Mouse (Mus musculus): Measurements from ENCODE around the gene Pcca. TPM values are rescaled to one million over a fixed set of nuclear protein-coding genes. Genes with fewer than 3 reads are reported as not detected.
A peak's percentile ranks its signal among the peaks of the same experiment; 100 is the strongest.

Gene Pcca
- total RNA-seq, 2 experiments from 2014 or later: 39.0 to 45.6 TPM

- DNase-seq: no peak
Observed at GRCm38 (mm10) chr14:122837018-122837417, 302.9 kb downstream of the Pcca start.

DNA sequence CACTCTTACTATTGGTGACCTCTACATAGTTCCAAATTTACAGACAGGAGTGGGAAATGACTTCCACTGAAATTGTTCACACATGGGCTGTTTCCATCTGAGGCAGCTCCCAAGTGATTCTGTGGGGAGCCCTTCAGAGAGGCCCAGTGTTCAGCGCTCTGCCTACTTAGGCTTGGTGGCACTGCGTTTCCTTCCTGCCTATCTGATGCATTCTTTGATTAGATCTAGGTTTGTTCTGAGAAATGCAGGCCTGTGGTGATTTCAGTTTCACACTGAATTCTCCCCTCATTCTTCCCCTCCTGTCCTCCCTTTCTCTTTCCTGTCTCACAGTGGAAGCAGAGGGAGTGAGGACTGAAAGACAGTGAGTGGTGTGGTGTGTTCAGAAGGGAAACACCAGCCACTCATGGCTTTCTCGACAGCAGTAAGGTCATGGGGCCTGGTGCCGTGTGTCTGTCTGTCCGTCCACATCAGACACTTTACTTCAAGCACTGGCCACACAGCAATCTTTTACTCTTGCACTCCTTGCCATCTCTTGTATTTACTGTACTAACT, 318.5 kb downstream of the Pcca start:
- DNase-seq: no peak

DNA sequence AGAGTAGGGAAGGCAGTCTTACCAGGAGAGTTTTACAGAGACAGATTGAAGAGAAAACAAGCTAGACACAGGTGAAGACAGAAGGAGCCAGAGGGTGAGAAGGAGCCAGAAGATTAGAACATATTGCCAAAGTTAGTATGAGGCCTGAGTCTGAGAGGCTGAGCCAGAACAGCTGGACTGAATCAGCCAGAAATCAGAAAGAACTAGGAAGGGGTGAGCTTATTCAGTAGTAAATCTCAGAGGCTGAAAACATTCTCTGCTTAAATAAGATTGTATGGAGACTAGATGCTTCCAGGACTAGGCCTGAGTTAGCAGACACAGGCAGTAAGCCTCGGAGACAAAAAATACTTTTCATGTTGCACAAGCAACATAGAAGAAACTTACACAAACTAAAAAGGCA, 325.7 kb downstream of the Pcca start:
- no peak for DNase-seq

DNA sequence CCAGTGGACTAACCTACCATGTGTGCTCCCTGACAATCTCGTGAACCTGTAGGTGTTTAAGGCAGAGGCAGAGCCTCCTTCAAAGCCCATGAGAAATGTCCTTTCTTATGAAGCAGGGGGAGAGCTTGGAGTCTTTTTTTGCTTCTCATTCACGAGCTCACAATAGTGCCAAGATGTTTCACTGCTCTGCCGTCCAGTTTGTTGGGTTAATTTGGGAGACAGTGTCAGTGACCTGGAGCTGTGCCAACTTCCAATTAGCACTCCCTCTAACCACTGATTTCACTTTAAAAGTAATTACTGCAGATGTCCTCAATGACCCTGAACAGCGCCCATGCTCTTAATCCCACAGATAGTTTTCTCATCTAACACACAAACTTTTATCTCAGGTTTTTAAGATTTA, 328.5 kb downstream of the Pcca start:
- no peak for DNase-seq

- no peak for DNase-seq
Observed at GRCm38 (mm10) chr14:122865462-122866129, 331.5 kb downstream of the Pcca start.

DNA sequence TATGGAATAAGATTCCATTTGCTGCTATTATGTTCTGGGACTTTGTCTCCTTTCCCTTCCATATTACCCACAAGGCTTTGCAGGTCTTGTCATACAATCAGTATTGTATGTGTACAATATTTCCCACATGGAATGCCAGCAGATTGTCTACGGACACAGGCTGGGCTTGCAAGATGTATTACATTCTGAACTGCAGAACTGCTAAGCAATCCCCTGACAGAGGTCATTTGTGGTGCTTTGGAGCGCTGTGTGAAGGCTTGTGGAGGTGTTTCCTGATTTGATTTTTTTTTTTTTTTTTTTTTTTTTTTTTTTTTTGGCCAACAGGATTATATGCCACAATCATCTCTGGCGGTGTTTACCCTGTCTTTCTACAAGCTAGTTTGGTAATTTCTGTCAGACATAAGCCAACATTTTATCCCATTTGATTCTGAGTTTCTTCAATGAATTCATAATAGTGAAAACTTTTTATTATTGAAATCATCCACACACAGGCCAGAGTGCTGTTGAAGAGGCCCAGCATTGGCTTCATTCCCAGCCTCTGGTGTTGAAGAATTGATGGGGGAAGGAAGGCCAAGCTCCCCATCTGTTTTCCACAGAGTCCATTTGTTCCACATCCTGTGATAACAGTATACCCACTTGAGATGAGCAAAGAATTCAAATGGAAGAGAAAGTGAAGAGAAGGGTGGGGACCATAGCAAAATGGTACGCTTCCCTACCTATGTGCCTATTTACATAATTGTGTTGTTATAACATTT, 333.6 kb downstream of the Pcca start:
- no peak for DNase-seq

DNA sequence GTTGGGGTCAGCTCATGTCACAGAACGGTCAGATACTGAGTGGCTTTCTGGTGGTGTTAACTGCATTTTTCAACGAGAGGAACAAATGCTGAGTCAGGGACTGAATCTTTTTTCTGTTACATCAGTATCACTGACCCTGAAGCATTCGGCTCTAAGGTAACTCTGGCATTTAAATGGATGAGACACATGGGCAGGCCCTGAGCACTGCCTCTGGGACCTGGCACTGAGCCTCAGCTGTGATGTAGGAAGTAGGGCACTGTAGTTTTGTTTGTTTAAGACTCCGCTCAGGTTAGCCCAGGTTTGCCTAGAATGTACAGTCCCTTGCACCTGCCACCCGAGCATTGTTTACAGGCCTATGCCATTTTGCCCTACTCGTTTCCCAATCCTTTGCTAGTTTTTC, 335.7 kb downstream of the Pcca start:
- DNase-seq: no peak

DNA sequence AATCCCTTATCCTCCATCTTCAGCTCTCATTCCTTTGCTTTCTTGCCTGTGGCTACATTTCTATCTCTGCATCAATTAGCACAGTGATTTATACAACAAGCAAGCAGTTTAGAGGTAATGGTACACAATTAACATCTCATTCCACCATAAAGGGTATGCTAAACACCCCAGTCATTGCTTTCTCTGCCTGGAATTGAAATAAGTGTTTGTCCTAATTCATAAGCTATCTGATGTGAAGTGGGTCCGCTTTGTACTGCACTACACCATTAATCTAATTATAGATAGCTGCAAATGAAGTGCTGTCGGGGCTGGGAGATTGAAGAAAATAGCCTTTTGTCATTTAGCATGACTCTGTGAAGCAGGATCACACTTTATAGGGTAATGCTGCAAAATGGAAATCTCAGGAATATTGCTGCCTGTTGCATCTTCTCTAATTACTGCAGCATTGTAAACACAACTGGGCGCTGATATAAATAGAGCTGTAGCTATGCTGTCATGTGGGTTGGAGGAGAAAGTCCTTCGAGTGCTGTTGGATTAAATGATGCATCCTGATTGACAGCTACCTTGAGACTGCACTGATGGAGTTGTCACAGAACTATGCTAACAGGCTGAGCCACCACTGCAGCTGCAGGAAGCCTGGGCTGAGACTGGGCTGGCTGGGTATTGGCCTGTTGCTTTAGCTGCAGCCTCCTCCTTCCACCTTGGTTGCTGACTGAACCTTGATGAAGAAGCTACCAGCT, 337.9 kb downstream of the Pcca start:
- no peak for DNase-seq

DNA sequence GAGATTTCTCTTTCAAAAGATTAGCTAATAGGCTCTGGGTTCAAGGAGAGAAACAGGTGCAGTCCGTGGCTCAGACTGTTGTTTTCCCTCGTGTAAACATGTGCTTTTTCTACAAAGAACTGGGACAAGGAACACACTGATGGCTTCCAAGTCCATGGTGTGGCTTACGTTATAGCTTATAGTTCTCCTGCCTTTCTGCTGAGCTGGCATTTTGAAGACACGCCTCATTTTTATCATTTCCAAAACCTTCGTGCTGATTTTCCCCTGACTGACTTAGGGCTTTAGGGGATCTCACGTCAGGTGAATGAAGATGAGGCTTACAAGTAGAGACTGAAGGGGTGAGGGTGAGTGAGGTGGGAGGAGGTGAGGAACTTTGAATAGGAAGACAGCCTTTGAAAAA, 338.5 kb downstream of the Pcca start:
- no peak for DNase-seq

DNA sequence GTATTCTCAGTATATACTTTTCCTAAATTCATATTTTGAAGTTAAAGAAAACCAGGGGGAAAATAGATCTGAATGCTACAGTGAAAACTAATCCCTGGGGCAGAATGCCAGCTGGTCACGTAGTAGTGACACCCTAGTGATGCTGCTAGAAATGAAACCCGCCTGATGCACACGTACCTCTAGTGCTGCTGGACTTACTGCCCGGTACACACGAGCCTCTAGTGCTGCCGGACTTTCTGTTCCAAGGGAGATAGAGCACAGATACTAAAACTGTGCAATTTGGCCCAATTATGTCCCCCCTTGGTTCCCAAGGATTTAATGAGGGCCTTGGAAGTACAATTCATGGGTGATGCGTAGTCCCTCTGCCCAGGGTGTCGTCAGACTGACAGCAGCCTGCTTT, 340.9 kb downstream of the Pcca start:
- no peak for DNase-seq

DNA sequence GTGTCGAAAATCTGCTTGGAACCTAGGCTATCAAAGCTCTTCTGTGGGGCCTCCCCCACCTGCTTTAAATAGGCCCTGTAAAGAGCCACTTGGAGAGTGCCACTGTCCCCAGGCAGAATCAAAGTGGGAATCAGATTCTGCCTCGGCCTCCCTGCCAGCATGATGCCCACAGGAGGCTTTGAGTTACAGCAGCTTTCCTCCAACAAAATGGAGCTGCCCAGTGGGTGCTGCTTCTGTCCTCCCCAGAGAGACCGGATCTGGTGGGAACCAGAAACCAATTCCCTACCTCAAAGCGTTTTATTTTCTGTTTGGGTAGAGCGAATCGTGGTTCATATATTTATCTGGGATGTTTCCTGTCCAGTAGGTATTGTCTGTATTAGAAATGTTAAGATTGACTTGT, 341.5 kb downstream of the Pcca start:
- no peak for DNase-seq

DNA sequence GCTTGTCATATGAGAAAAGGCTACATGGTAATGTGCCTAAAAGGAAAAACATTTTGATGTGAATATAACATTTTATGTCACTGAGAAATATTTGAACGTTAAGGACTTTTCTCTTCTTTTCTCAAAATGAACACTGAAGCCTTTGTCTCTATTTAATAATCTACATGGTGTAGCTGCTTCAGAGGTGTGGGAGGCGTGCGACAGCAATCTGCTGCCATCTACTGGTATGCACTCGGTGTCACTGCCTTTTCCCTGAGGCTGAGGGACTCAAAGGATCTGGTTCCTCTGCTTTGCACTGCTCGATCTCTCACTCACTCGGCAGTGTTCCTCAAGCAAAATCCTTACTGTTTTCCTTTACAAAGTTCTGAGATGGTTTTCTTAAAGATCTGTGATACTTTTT, 342.0 kb downstream of the Pcca start:
- peak; percentile 41 for DNase-seq

- DNase-seq: no peak
Observed at GRCm38 (mm10) chr14:122876723-122877122, 342.6 kb downstream of the Pcca start.

DNA sequence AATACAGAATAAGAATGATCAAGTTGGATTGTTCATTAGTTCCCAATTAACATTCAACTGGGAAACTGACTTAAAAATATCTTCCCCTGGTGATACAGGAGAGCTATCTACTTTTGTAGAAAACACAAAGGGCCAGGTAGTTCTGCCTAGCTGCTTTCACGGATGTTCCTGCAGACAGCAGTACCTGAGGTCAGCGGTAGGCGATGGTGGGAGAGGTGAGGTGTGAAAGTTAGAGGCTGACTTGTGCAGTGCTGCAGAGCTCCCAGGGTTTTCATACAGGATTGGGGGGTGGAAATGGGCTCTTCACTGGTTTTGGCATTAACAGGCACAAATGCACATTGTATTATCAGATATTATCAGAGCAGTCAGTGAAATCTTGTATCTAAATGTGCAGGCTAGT, 343.7 kb downstream of the Pcca start:
- DNase-seq: no peak

DNA sequence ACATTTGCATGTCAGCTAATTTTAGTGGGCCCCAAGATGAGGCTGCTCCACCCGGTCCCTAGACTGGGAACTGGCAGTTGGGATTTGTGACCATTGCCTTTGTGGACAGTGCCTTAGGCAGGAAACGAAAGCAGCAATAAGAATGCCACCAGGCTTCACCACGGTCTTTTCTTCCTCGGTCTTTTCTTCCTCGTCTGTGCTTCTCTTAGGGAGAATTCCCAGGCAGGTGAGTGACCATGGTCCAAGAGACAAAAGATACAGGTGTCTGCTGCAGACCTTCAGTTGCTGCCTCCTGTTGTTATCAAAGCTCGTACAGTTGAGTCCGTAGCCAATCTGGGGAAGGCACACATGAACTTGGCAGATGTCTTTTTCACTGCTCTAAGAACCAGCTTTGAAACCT, 346.2 kb downstream of the Pcca start:
- no peak for DNase-seq

- DNase-seq: no peak
Observed at GRCm38 (mm10) chr14:122881699-122882098, 347.6 kb downstream of the Pcca start.

GRCm38 (mm10) chr14:122882201-122882639, 348.1 kb downstream of the Pcca start:
- DNase-seq: no peak

GRCm38 (mm10) chr14:122882795-122883409, 348.8 kb downstream of the Pcca start:
- DNase-seq: no peak

- DNase-seq: no peak
Observed at GRCm38 (mm10) chr14:122883410-122883806, 349.3 kb downstream of the Pcca start.

DNA sequence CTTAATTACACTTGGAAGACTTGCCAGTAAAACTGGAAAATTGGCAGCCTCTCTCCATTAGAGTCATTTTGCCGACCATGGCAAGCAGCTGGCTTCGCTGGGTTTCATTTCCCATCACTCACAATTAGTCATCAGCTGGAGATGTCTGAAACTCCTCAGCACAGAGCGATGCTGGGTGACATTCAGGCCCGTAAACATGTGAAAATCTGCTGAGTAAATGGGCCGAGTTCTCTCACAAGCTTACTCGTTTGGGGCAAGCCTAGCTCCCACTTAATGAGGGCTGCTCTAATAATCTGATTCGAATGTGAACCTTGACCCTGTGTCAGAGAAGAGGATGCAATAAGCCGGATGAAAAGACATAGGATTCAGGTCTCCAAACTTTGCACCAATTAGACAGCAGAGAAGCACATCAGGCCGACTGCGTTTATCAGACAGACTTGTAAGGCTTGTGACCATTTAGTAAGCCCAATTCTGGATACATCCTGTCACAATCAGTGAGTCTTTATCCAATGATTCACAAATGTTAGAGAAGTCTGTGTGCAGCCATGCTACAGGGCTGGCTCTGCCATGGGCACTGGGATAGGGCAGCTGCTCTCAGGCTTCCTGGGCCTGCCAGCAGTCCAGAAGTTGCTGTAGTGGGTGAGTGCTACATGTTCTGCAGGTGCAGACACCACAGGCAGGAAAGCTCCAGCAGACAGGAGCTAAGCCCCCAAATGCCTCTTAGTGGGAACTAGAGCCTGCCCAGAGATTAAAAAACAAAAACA, 349.9 kb downstream of the Pcca start:
- DNase-seq: no peak

GRCm38 (mm10) chr14:122885893-122886292, 351.8 kb downstream of the Pcca start:
- DNase-seq: no peak

- DNase-seq: no peak
Observed at GRCm38 (mm10) chr14:122887278-122887677, 353.2 kb downstream of the Pcca start.

Data from gastrocnemius, postnatal 25 days (tissue).